Mouse (Mus musculus): ENCODE measurements around the gene Map3k9. TPM values are rescaled to one million over a fixed set of nuclear protein-coding genes. Genes with fewer than 3 reads are reported as not detected.

The Map3k9 gene
- polyA plus RNA-seq (2015; fragmentation: Nextera tagmentation; extraction: Ambion mirVana), result 2.6 and 3.1 TPM in 2 replicates

- Histone ChIP-seq H3K4me2 (peak within 1 kb of the TSS; percentile 94), H3K4me1 (peaks cover 10% of the 10 kb centered on the region; the same call in 1 of the 2 replicates), H3K27me3 (replicated peaks) (peaks cover 12% of the 10 kb centered on the region; the same call in 1 of the 2 replicates), H3K9me3 (no peaks in the 10 kb centered on the region), H3K9ac (peak within 1 kb of the TSS; percentile 52), H3K27ac (peak within 1 kb of the TSS; percentile 88), H3K4me3 (replicated peaks) (peak within 1 kb of the TSS; percentile 70), H3K36me3 (no peaks in the 10 kb centered on the region)
- 1% methylated on average over 42 of the region's 56 CpGs for WGBS
- ATAC-seq (ENCODE audit: insufficient read depth, low FRiP score, low read depth), result peak; percentile 95
Measured at GRCm38 (mm10) chr12:81781105-81781909, at the start of gene Map3k9. Gene Map3k9, minus strand, starts transcription at chr12:81781175.

- 82% methylated on average over 2 of the region's 2 CpGs for WGBS
- H3K4me2 ChIP-seq, result no peak overlapping the region
- no peak for ATAC-seq (ENCODE audit: insufficient read depth, low FRiP score, low read depth)
Measured at GRCm38 (mm10) chr12:81828355-81828754, 47.4 kb upstream of the Map3k9 start.

GRCm38 (mm10) chr12:81822778-81823480, 42.0 kb upstream of the Map3k9 start:
- H3K4me1 ChIP-seq, result no peaks in the 10 kb centered on the region
- H3K9me3 ChIP-seq, result no peaks in the 10 kb centered on the region
- H3K4me3 ChIP-seq (replicated peaks), result no peak overlapping the region
- no peaks in the 10 kb centered on the region for H3K27me3 ChIP-seq (replicated peaks)
- no peaks in the 10 kb centered on the region for H3K36me3 ChIP-seq
- WGBS, result 85% methylated on average over 4 of the region's 4 CpGs
- no peak overlapping the region for H3K4me2 ChIP-seq
- H3K9ac ChIP-seq, result no peak overlapping the region
- no peak overlapping the region for H3K27ac ChIP-seq
- ATAC-seq (ENCODE audit: insufficient read depth, low FRiP score, low read depth), result no peak

More at GRCm38 (mm10) chr12:81828355-81828754, 47.4 kb upstream of the Map3k9 start:
- Histone ChIP-seq H3K4me3 (replicated peaks) (no peak overlapping the region), H3K36me3 (no peaks in the 10 kb centered on the region), H3K27ac (no peak overlapping the region), H3K27me3 (replicated peaks) (no peaks in the 10 kb centered on the region), H3K9ac (no peak overlapping the region), H3K4me1 (no peaks in the 10 kb centered on the region), H3K9me3 (no peaks in the 10 kb centered on the region)

GRCm38 (mm10) chr12:81822176-81822575, 41.2 kb upstream of the Map3k9 start:
- no peaks in the 10 kb centered on the region for H3K9me3 ChIP-seq
- no peak overlapping the region for H3K27ac ChIP-seq
- H3K36me3 ChIP-seq, result no peaks in the 10 kb centered on the region
- no peak for ATAC-seq (ENCODE audit: insufficient read depth, low FRiP score, low read depth)
- no peak overlapping the region for H3K4me2 ChIP-seq
- 76% methylated on average over 4 of the region's 4 CpGs for WGBS
- H3K4me1 ChIP-seq, result 0 out of 2 replicates have a peak, but pooled peaks cover under 1% of the 10 kb centered on the region
- no peak overlapping the region for H3K9ac ChIP-seq
- no peak overlapping the region for H3K4me3 ChIP-seq (replicated peaks)
- no peaks in the 10 kb centered on the region for H3K27me3 ChIP-seq (replicated peaks)

GRCm38 (mm10) chr12:81820700-81821099, 39.7 kb upstream of the Map3k9 start:
- no peak overlapping the region for H3K9ac ChIP-seq
- no peaks in the 10 kb centered on the region for H3K27me3 ChIP-seq (replicated peaks)
- H3K4me3 ChIP-seq (replicated peaks), result no peak overlapping the region
- H3K36me3 ChIP-seq, result no peaks in the 10 kb centered on the region
- 79% methylated on average over 4 of the region's 4 CpGs for WGBS
- no peak overlapping the region for H3K27ac ChIP-seq
- H3K4me2 ChIP-seq, result no peak overlapping the region
- ATAC-seq (ENCODE audit: insufficient read depth, low FRiP score, low read depth), result no peak
- H3K9me3 ChIP-seq, result no peaks in the 10 kb centered on the region
- 0 out of 2 replicates have a peak, but pooled peaks cover 5% of the 10 kb centered on the region for H3K4me1 ChIP-seq

GRCm38 (mm10) chr12:81817126-81817505, 36.1 kb upstream of the Map3k9 start:
- H3K4me2 ChIP-seq, result peak overlapping the region; percentile 27
- no peak overlapping the region for H3K27ac ChIP-seq
- ATAC-seq (ENCODE audit: insufficient read depth, low FRiP score, low read depth), result peak; percentile 43; the same call in 1 of the 2 replicates
- WGBS, result 35% methylated on average over 6 of the region's 6 CpGs
- no peak overlapping the region for H3K9ac ChIP-seq
- 0 out of 2 replicates have a peak, but pooled peaks cover 5% of the 10 kb centered on the region for H3K4me1 ChIP-seq
- no peaks in the 10 kb centered on the region for H3K27me3 ChIP-seq (replicated peaks)
- H3K36me3 ChIP-seq, result no peaks in the 10 kb centered on the region
- H3K9me3 ChIP-seq, result no peaks in the 10 kb centered on the region
- no peak overlapping the region; the same call in 1 of the 2 replicates for H3K4me3 ChIP-seq (replicated peaks)

GRCm38 (mm10) chr12:81816330-81817125, 35.6 kb upstream of the Map3k9 start:
- no peak for ATAC-seq (ENCODE audit: insufficient read depth, low FRiP score, low read depth)
- Histone ChIP-seq H3K27me3 (replicated peaks) (no peaks in the 10 kb centered on the region), H3K27ac (no peak overlapping the region), H3K9ac (no peak overlapping the region), H3K4me2 (peak overlapping the region; percentile 27), H3K4me1 (0 out of 2 replicates have a peak, but pooled peaks cover 5% of the 10 kb centered on the region), H3K9me3 (no peaks in the 10 kb centered on the region), H3K36me3 (no peaks in the 10 kb centered on the region), H3K4me3 (replicated peaks) (no peak overlapping the region; the same call in 1 of the 2 replicates)
- 18% methylated on average over 10 of the region's 10 CpGs for WGBS

- Histone ChIP-seq H3K9me3 (no peaks in the 10 kb centered on the region), H3K27me3 (replicated peaks) (no peaks in the 10 kb centered on the region), H3K4me2 (no peak overlapping the region), H3K4me3 (replicated peaks) (no peak overlapping the region), H3K27ac (no peak overlapping the region), H3K36me3 (no peaks in the 10 kb centered on the region), H3K9ac (no peak overlapping the region), H3K4me1 (0 out of 2 replicates have a peak, but pooled peaks cover 5% of the 10 kb centered on the region)
- WGBS, result 86% methylated on average over 5 of the region's 5 CpGs
- ATAC-seq (ENCODE audit: insufficient read depth, low FRiP score, low read depth), result no peak
Measured at GRCm38 (mm10) chr12:81814742-81815141, 33.8 kb upstream of the Map3k9 start.

- Histone ChIP-seq H3K36me3 (no peaks in the 10 kb centered on the region), H3K9me3 (no peaks in the 10 kb centered on the region), H3K4me3 (replicated peaks) (no peak overlapping the region), H3K4me1 (peaks cover 8% of the 10 kb centered on the region), H3K4me2 (no peak overlapping the region), H3K27me3 (replicated peaks) (no peaks in the 10 kb centered on the region), H3K27ac (no peak overlapping the region), H3K9ac (no peak overlapping the region)
- WGBS, result 45% methylated on average over 8 of the region's 8 CpGs
- ATAC-seq (ENCODE audit: insufficient read depth, low FRiP score, low read depth), result no peak
Measured at GRCm38 (mm10) chr12:81810417-81810816, 29.4 kb upstream of the Map3k9 start.

- Histone ChIP-seq H3K4me2 (no peak overlapping the region), H3K4me3 (replicated peaks) (no peak overlapping the region), H3K9me3 (no peaks in the 10 kb centered on the region), H3K4me1 (peaks cover 8% of the 10 kb centered on the region), H3K36me3 (no peaks in the 10 kb centered on the region), H3K27me3 (replicated peaks) (no peaks in the 10 kb centered on the region), H3K9ac (no peak overlapping the region), H3K27ac (no peak overlapping the region)
- 57% methylated on average over 2 of the region's 2 CpGs for WGBS
- ATAC-seq (ENCODE audit: insufficient read depth, low FRiP score, low read depth), result no peak
Measured at GRCm38 (mm10) chr12:81808596-81808995, 27.6 kb upstream of the Map3k9 start.

- 0 out of 2 replicates have a peak overlapping the region, but pooled peaks have one; percentile 31 for H3K4me3 ChIP-seq (replicated peaks)
- no peak for ATAC-seq (ENCODE audit: insufficient read depth, low FRiP score, low read depth)
Measured at GRCm38 (mm10) chr12:81807953-81808352, 27.0 kb upstream of the Map3k9 start.

More at GRCm38 (mm10) chr12:81807953-81808352, 27.0 kb upstream of the Map3k9 start:
- 29% methylated on average over 11 of the region's 11 CpGs for WGBS
- no peak overlapping the region for H3K27ac ChIP-seq
- no peaks in the 10 kb centered on the region for H3K36me3 ChIP-seq
- peak overlapping the region; percentile 66 for H3K4me2 ChIP-seq
- H3K9me3 ChIP-seq, result no peaks in the 10 kb centered on the region
- H3K27me3 ChIP-seq (replicated peaks), result no peaks in the 10 kb centered on the region
- no peak overlapping the region for H3K9ac ChIP-seq
- H3K4me1 ChIP-seq, result peaks cover 8% of the 10 kb centered on the region

Measured in stomach, embryonic 15.5 days (tissue).